8 mouse cellular contexts compared by ENCODE assay signal in genomic region chr5:32713703-32714467, GRCm38 (mm10).
DNase-seq lines count a peak whose midpoint lies in the region; ATAC-seq lines count a peak whose summit lies in the region.

No protein-coding gene starts in this region.

- no peaks in the 10 kb centered on the region for H3K9me3 ChIP-seq in hindbrain, embryonic 11.5 days (ENCODE audit: control insufficient read depth, low read length)

- DNase-seq in Muller cell, postnatal 12 days (ENCODE audit: inconsistent ontology term): peak; percentile 95
- peak; percentile 97 for DNase-seq in cerebellum, adult 9-11 months
- DNase-seq in frontal cortex, adult 2 months (ENCODE audit: extremely low spot score in 1 of 2, low spot score in 1 of 2): peak; percentile 91 to 94
- peak; percentile 93 for DNase-seq in hindbrain, embryonic 11.5 days (ENCODE audit: low spot score)
- DNase-seq in layer of hippocampus, postnatal 10 days (ENCODE audit: low spot score in 2 of 2): peak; percentile 88 to 92
- DNase-seq in lung, postnatal 10 days: peak; percentile 92
- DNase-seq in ovary, postnatal 36 days (ENCODE audit: low spot score): peak; percentile 87
- DNase-seq in thymus, postnatal 25 days: peak; percentile 83

- whole genome bisulfite sequencing in hindbrain, embryonic 11.5 days: under 1% methylated on average over 55 of the region's 55 CpGs

- peak overlapping the region; percentile 56 for H3K4me3 ChIP-seq in hindbrain, embryonic 11.5 days (ENCODE audit: low read depth, low read length)

- H3K4me1 ChIP-seq in hindbrain, embryonic 11.5 days (replicated peaks; ENCODE audit: control insufficient read depth, insufficient read depth, low read length): no peaks in the 10 kb centered on the region

- no peaks in the 10 kb centered on the region for H3K36me3 ChIP-seq in hindbrain, embryonic 11.5 days (ENCODE audit: control insufficient read depth, insufficient read depth, low read length)

- H3K4me2 ChIP-seq in hindbrain, embryonic 11.5 days (replicated peaks; ENCODE audit: low read depth, low read length): peak overlapping the region; percentile 66

- peak overlapping the region; percentile 72 for H3K9ac ChIP-seq in hindbrain, embryonic 11.5 days (ENCODE audit: low read depth, low read length)

- peak; percentile 98 for ATAC-seq in hindbrain, embryonic 11.5 days (ENCODE audit: low FRiP score)

- peak overlapping the region; percentile 63 for H3K27ac ChIP-seq in hindbrain, embryonic 11.5 days (ENCODE audit: low read depth, low read length)

- no peaks in the 10 kb centered on the region for H3K27me3 ChIP-seq in hindbrain, embryonic 11.5 days (ENCODE audit: control insufficient read depth, insufficient read depth, low read length)

Comparison
In these comparisons a context has a peak if more than half of its experiments do, and no peak if none do; other contexts are left out.
1. Peak in every context shown above with its lines: DNase-seq, ATAC-seq, H3K4me3 ChIP-seq and H3K27ac ChIP-seq.